Mouse (Mus musculus): ENCODE data around the gene Ttc28. TPM values are rescaled to one million over a fixed set of nuclear protein-coding genes. Genes with fewer than 3 reads are reported as not detected.

Ttc28 gene
- polyA plus RNA-seq, 1 experiment from 2014 or later, result 2.9 TPM

- Histone ChIP-seq H3K9me3 (ENCODE audit: control insufficient read depth) (no peaks in the 10 kb centered on the region), H3K27ac (ENCODE audit: low read depth, low read length) (peak within 1 kb of the TSS; percentile 70), H3K4me2 (replicated peaks; ENCODE audit: low read depth) (peak within 1 kb of the TSS; percentile 81), H3K27me3 (replicated peaks; ENCODE audit: control insufficient read depth, insufficient read depth, low read length) (no peaks in the 10 kb centered on the region), H3K36me3 (ENCODE audit: control insufficient read depth, insufficient read depth) (peaks cover 9% of the 10 kb centered on the region; the same call in 1 of the 2 replicates), H3K9ac (ENCODE audit: low read depth, low read length) (peak within 1 kb of the TSS; percentile 56), H3K4me3 (ENCODE audit: low read depth, low read length) (peak within 1 kb of the TSS; percentile 67), H3K4me1 (replicated peaks; ENCODE audit: control insufficient read depth, insufficient read depth, low read length) (0 out of 2 replicates have a peak, but pooled peaks cover 3% of the 10 kb centered on the region)
- peak; percentile 70 for TF ChIP-seq CTCF (IDR thresholded peaks at IDR 0.05; ENCODE audit: low read depth)
- ATAC-seq, result peak; percentile 97
- 0% methylated on average over 41 of the region's 41 CpGs for WGBS
Observed at GRCm38 (mm10) chr5:110839678-110840365, 39.8 kb upstream of the Ttc28 start, which contains the start of the genes Hscb and Chek2. Hscb (minus strand) TSS chr5:110839777. Chek2 (plus strand) TSS chr5:110839979.

- ATAC-seq, result no peak
- H3K4me3 ChIP-seq (ENCODE audit: low read depth, low read length), result peak overlapping the region; percentile 67
- H3K4me2 ChIP-seq (replicated peaks; ENCODE audit: low read depth), result peak overlapping the region; percentile 81
- H3K27ac ChIP-seq (ENCODE audit: low read depth, low read length), result 0 out of 2 replicates have a peak overlapping the region, but pooled peaks have one; percentile 31
- WGBS, result 3% methylated on average over 4 of the region's 4 CpGs
- no peaks in the 10 kb centered on the region for H3K9me3 ChIP-seq (ENCODE audit: control insufficient read depth)
- H3K9ac ChIP-seq (ENCODE audit: low read depth, low read length), result peak overlapping the region; percentile 38; the same call in 1 of the 2 replicates
- H3K4me1 ChIP-seq (replicated peaks; ENCODE audit: control insufficient read depth, insufficient read depth, low read length), result 0 out of 2 replicates have a peak, but pooled peaks cover 3% of the 10 kb centered on the region
- peaks cover 14% of the 10 kb centered on the region; the same call in 1 of the 2 replicates for H3K36me3 ChIP-seq (ENCODE audit: control insufficient read depth, insufficient read depth)
- TF ChIP-seq CTCF (IDR thresholded peaks at IDR 0.05; ENCODE audit: low read depth), result peak; percentile 71
- H3K27me3 ChIP-seq (replicated peaks; ENCODE audit: control insufficient read depth, insufficient read depth, low read length), result no peaks in the 10 kb centered on the region
Observed at GRCm38 (mm10) chr5:110840465-110840864, 39.1 kb upstream of the Ttc28 start.

GRCm38 (mm10) chr5:110841046-110841862 lies 38.3 kb upstream of the Ttc28 start:
- Histone ChIP-seq H3K4me2 (replicated peaks; ENCODE audit: low read depth) (no peak overlapping the region), H3K9ac (ENCODE audit: low read depth, low read length) (no peak overlapping the region), H3K9me3 (ENCODE audit: control insufficient read depth) (no peaks in the 10 kb centered on the region), H3K36me3 (ENCODE audit: control insufficient read depth, insufficient read depth) (peaks cover 18% of the 10 kb centered on the region; the same call in 1 of the 2 replicates), H3K27ac (ENCODE audit: low read depth, low read length) (no peak overlapping the region), H3K4me1 (replicated peaks; ENCODE audit: control insufficient read depth, insufficient read depth, low read length) (no peaks in the 10 kb centered on the region), H3K27me3 (replicated peaks; ENCODE audit: control insufficient read depth, insufficient read depth, low read length) (no peaks in the 10 kb centered on the region), H3K4me3 (ENCODE audit: low read depth, low read length) (no peak overlapping the region)
- 92% methylated on average over 14 of the region's 14 CpGs for WGBS
- no peak for TF ChIP-seq CTCF (IDR thresholded peaks at IDR 0.05; ENCODE audit: low read depth)
- ATAC-seq, result no peak

GRCm38 (mm10) chr5:110852990-110853389 lies 26.6 kb upstream of the Ttc28 start:
- peak; percentile 52 for TF ChIP-seq CTCF (IDR thresholded peaks at IDR 0.05; ENCODE audit: low read depth)
- WGBS, result 74% methylated on average over 1 of the region's 1 CpGs

GRCm38 (mm10) chr5:110857091-110857490 lies 22.5 kb upstream of the Ttc28 start:
- H3K27me3 ChIP-seq (replicated peaks; ENCODE audit: control insufficient read depth, insufficient read depth, low read length), result no peaks in the 10 kb centered on the region
- H3K36me3 ChIP-seq (ENCODE audit: control insufficient read depth, insufficient read depth), result peaks cover 19% of the 10 kb centered on the region; the same call in 1 of the 2 replicates
- ATAC-seq, result no peak
- H3K4me3 ChIP-seq (ENCODE audit: low read depth, low read length), result no peak overlapping the region
- no peaks in the 10 kb centered on the region for H3K9me3 ChIP-seq (ENCODE audit: control insufficient read depth)
- TF ChIP-seq CTCF (IDR thresholded peaks at IDR 0.05; ENCODE audit: low read depth), result no peak
- 71% methylated on average over 5 of the region's 5 CpGs for WGBS
- no peak overlapping the region for H3K9ac ChIP-seq (ENCODE audit: low read depth, low read length)
- H3K4me1 ChIP-seq (replicated peaks; ENCODE audit: control insufficient read depth, insufficient read depth, low read length), result no peaks in the 10 kb centered on the region
- H3K4me2 ChIP-seq (replicated peaks; ENCODE audit: low read depth), result no peak overlapping the region
- no peak overlapping the region for H3K27ac ChIP-seq (ENCODE audit: low read depth, low read length)

More at GRCm38 (mm10) chr5:110852990-110853389, 26.6 kb upstream of the Ttc28 start:
- ATAC-seq, result no peak
- Histone ChIP-seq H3K4me3 (ENCODE audit: low read depth, low read length) (no peak overlapping the region), H3K9me3 (ENCODE audit: control insufficient read depth) (no peaks in the 10 kb centered on the region), H3K4me1 (replicated peaks; ENCODE audit: control insufficient read depth, insufficient read depth, low read length) (no peaks in the 10 kb centered on the region), H3K9ac (ENCODE audit: low read depth, low read length) (no peak overlapping the region), H3K36me3 (ENCODE audit: control insufficient read depth, insufficient read depth) (peaks cover 25% of the 10 kb centered on the region; the same call in 1 of the 2 replicates), H3K27ac (ENCODE audit: low read depth, low read length) (no peak overlapping the region), H3K27me3 (replicated peaks; ENCODE audit: control insufficient read depth, insufficient read depth, low read length) (no peaks in the 10 kb centered on the region), H3K4me2 (replicated peaks; ENCODE audit: low read depth) (no peak overlapping the region)

All from intestine, postnatal 0 days (tissue).